Mouse (Mus musculus): ENCODE data around the gene Fkbpl. TPM values are rescaled to one million over a fixed set of nuclear protein-coding genes. Genes with fewer than 3 reads are reported as not detected.
A peak's percentile ranks its signal among the peaks of the same experiment; 100 is the strongest.

Gene Fkbpl
- polyA plus RNA-seq, 1 experiment from 2014 or later: 15.8 TPM

DNA sequence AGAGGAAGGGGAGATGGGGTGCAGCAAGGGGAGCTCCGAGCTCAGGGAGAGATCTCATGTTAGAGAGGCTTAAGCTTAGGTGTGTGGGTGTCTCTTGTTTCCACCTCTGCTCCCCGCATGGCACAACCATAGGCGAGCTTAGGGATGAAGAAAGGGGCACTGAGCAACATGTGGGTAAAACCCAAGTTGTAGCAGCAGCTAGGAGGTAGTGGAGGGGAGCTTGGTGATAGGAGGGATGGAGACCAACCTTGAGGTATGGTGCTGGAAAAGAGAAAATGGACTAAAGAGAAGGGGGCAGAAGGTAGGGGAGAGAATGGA lies 15.3 kb downstream of the Fkbpl start:
- peaks cover 5% of the 10 kb centered on the region for H3K36me3 ChIP-seq
- WGBS: 67% methylated on average over 3 of the region's 3 CpGs
- no peaks in the 10 kb centered on the region for H3K9me3 ChIP-seq (replicated peaks)

DNA sequence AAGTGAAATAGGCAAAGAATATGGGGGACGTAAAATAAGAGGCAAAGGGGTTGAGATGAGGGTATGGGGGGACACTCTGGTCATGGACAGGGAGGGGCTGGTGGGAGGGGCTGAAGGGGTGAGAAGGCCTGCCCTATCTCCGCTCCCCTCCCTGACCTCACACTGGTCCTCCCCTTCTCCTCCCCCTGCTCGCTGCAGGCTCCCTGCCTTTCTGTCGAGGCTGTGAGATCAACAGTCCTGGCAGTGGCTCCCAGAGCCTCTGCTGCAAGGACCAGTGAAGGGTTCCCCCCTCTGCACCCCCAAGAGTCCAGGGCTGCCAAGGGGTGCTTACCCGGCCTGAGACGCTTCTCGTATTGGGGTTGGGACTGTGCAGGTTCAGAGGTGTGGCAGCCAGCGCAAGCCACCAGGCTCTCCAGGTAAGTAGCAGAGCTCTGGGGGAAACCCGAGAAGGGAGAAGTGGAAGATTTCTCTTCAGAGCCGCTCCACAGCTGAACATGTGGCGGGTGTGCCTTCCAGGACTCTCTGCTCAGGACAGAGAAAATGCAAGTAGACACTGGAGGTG lies 15.8 kb downstream of the Fkbpl start:
- no peaks in the 10 kb centered on the region for H3K36me3 ChIP-seq
- no peak overlapping the region for H3K9ac ChIP-seq (replicated peaks)
- 44% methylated on average over 10 of the region's 11 CpGs for WGBS
- no peak; the same call in 1 of the 2 replicates for ATAC-seq (ENCODE audit: low FRiP score)
- peak overlapping the region; percentile 44; the same call in 1 of the 2 replicates for H3K4me2 ChIP-seq
- H3K27me3 ChIP-seq (replicated peaks): peaks cover 37% of the 10 kb centered on the region
- no peak overlapping the region for H3K4me3 ChIP-seq (replicated peaks)
- H3K4me1 ChIP-seq: peaks cover 18% of the 10 kb centered on the region
- H3K9me3 ChIP-seq (replicated peaks): no peaks in the 10 kb centered on the region
- no peak overlapping the region for H3K27ac ChIP-seq (replicated peaks)

More for the DNA sequence above, 15.3 kb downstream of the Fkbpl start:
- Histone ChIP-seq H3K4me3 (replicated peaks) (no peak overlapping the region), H3K9ac (replicated peaks) (no peak overlapping the region), H3K27ac (replicated peaks) (no peak overlapping the region), H3K27me3 (replicated peaks) (peaks cover 37% of the 10 kb centered on the region), H3K4me2 (no peak overlapping the region), H3K4me1 (peaks cover 22% of the 10 kb centered on the region)
- ATAC-seq (ENCODE audit: low FRiP score): no peak

DNA sequence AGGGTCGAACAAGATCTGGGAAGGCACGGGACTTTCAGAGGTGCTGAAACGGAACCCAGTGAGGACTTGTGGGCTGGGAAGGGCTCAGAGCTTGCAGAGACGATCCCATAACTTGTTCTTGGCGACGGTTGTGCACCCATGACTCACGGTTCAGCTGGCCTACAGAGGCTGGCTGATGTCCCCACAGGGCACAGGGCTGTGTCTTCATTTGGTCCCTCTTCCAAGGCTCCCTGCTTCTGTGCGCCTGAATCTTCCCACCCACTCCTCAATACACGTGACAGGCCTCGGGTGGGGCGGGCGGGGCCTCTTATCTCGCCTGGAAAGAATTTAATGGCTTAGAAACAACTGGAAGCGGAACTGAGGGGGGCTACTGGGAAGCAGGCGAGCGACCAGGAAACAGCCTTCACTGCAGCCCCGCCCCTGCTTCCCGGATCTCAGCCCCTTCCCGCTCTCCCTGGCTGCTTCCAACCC lies 16.6 kb downstream of the Fkbpl start:
- peaks cover 37% of the 10 kb centered on the region for H3K27me3 ChIP-seq (replicated peaks)
- peak overlapping the region; percentile 44 for H3K4me2 ChIP-seq
- WGBS: 9% methylated on average over 19 of the region's 19 CpGs
- H3K9me3 ChIP-seq (replicated peaks): no peaks in the 10 kb centered on the region
- no peak overlapping the region for H3K9ac ChIP-seq (replicated peaks)
- no peak overlapping the region for H3K27ac ChIP-seq (replicated peaks)
- H3K4me3 ChIP-seq (replicated peaks): peak overlapping the region; percentile 4; the same call in 1 of the 2 replicates
- H3K36me3 ChIP-seq: no peaks in the 10 kb centered on the region
- H3K4me1 ChIP-seq: peaks cover 11% of the 10 kb centered on the region
- no peak for ATAC-seq (ENCODE audit: low FRiP score)

DNA sequence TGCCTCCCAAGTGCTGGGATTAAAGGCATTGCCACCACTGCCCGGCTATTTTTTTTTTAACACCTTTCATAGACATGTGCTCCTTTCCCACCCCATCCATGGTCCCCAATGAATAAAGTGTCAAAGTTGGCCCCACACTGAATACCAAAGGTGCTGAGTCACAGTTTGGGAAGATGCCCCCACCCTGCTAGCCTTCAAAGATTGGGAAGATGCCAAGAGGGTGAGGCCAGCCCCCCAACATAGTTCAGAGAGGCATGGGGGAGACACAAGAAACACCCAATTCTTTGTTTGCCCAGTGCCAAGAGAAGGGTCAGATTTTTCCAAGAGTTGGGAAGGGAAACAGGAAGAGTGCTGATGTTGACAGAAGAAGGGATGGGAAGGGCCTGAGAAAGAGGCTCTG lies 17.9 kb downstream of the Fkbpl start:
- WGBS: 93% methylated on average over 1 of the region's 1 CpGs
- Histone ChIP-seq H3K4me2 (no peak overlapping the region), H3K27me3 (replicated peaks) (peaks cover 37% of the 10 kb centered on the region), H3K9ac (replicated peaks) (no peak overlapping the region), H3K36me3 (no peaks in the 10 kb centered on the region), H3K9me3 (replicated peaks) (no peaks in the 10 kb centered on the region), H3K4me3 (replicated peaks) (no peak overlapping the region), H3K27ac (replicated peaks) (no peak overlapping the region), H3K4me1 (peaks cover 10% of the 10 kb centered on the region)
- no peak for ATAC-seq (ENCODE audit: low FRiP score)

DNA sequence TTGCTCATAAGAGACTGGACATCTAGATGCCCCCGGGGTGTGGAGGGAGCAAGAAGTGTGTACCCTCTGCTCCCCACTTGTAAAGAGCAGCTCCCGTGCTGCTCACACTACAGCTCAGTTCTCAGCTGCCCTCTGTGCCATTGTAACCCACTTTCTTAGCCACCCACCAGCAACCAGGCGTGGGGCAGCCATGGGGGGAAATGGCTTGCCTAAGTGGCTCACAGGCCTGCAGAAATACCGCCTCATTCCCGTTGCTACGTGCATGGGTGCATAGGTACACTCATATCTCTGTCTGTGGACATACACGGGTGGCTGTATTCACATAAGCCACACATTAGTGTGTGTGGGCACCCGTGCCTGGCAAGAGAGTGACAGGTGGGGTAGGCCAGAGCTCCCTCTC lies 18.4 kb downstream of the Fkbpl start:
- Histone ChIP-seq H3K27me3 (replicated peaks) (peaks cover 37% of the 10 kb centered on the region), H3K4me1 (peaks cover 10% of the 10 kb centered on the region), H3K9me3 (replicated peaks) (no peaks in the 10 kb centered on the region), H3K27ac (replicated peaks) (no peak overlapping the region), H3K4me2 (no peak overlapping the region), H3K36me3 (no peaks in the 10 kb centered on the region), H3K4me3 (replicated peaks) (no peak overlapping the region), H3K9ac (replicated peaks) (no peak overlapping the region)
- 91% methylated on average over 8 of the region's 8 CpGs for WGBS
- no peak for ATAC-seq (ENCODE audit: low FRiP score)

DNA sequence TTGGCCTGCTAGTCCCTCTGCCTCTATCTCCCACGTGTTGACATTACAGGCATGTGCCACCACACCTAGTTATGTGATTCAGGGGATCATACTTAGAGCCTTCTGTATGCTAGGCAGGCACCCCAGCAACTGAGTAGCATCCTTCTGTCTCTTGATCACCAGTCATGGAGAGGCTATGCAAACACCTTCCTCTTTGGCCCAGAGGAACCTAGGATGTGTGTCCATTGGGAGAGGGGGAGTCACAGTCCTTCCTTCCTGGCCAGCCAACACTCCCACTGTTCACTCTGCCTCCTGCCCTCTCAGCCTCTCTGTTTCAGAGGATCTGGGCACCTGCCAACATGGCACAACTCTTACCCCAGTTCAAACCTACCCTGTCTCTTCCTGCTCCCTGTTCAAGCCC lies 19.0 kb downstream of the Fkbpl start:
- Histone ChIP-seq H3K9ac (replicated peaks) (no peak overlapping the region), H3K27ac (replicated peaks) (no peak overlapping the region), H3K4me2 (no peak overlapping the region), H3K4me1 (peaks cover 10% of the 10 kb centered on the region), H3K9me3 (replicated peaks) (no peaks in the 10 kb centered on the region), H3K36me3 (no peaks in the 10 kb centered on the region), H3K27me3 (replicated peaks) (peaks cover 37% of the 10 kb centered on the region), H3K4me3 (replicated peaks) (no peak overlapping the region)
- 38% methylated on average over 1 of the region's 1 CpGs for WGBS
- no peak for ATAC-seq (ENCODE audit: low FRiP score)

DNA sequence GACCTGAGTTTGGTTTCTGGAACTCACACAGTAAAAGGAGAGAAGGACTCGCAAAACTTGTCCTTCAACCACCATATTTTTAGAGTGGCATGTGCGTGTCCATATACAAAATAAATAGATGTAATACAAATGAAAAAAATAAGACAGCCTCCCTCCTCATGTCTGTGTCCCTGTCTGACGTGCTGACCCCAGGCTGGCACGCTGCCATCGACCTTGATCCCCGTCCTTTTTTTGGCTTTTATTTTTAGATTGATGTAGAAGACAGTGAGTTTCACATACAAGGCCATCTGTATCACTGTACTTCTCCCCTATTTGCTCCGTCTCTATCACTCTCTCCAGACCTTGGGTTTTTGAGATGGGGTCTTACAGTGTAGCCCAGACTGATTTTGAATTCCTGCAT lies 19.9 kb downstream of the Fkbpl start:
- H3K4me2 ChIP-seq: no peak overlapping the region
- no peak overlapping the region for H3K4me3 ChIP-seq (replicated peaks)
- WGBS: 74% methylated on average over 7 of the region's 7 CpGs
- H3K9me3 ChIP-seq (replicated peaks): no peaks in the 10 kb centered on the region
- H3K9ac ChIP-seq (replicated peaks): no peak overlapping the region
- H3K27me3 ChIP-seq (replicated peaks): peaks cover 33% of the 10 kb centered on the region
- H3K4me1 ChIP-seq: peaks cover 10% of the 10 kb centered on the region
- no peak overlapping the region for H3K27ac ChIP-seq (replicated peaks)
- H3K36me3 ChIP-seq: no peaks in the 10 kb centered on the region
- no peak for ATAC-seq (ENCODE audit: low FRiP score)

DNA sequence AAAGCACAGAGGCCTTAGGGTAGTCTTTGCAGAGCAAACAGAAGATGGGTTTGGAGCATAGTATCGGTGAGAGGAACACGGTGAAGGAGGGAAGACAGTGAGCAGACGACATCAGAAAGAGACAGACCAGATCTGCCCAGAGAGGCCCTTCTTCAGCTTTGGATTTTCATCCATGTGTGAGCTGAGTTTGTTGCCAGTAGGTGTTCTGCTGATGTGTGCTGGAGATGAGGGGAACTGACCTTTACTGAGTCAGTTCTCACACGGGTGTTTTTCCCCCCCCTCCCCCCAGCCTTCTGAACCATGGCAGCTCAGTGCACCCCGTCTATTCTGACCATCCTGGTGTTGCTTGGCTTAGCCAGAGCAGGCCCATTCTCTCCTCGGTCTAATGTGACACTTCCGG lies 25.7 kb downstream of the Fkbpl start, which contains the start of gene Tnxb:
Tnxb (plus strand) TSS at position 301 of the 400 bp plus-strand sequence.
- no peaks in the 10 kb centered on the region for H3K9me3 ChIP-seq (replicated peaks)
- no peak within 1 kb of the TSS for H3K27ac ChIP-seq (replicated peaks)
- no peak for ATAC-seq (ENCODE audit: low FRiP score)
- no peaks in the 10 kb centered on the region for H3K36me3 ChIP-seq
- WGBS: 65% methylated on average over 7 of the region's 7 CpGs
- peaks cover 19% of the 10 kb centered on the region for H3K4me1 ChIP-seq
- H3K4me2 ChIP-seq: peak within 1 kb of the TSS; percentile 70
- peaks cover 57% of the 10 kb centered on the region for H3K27me3 ChIP-seq (replicated peaks)
- peak within 1 kb of the TSS; percentile 40 for H3K4me3 ChIP-seq (replicated peaks)
- H3K9ac ChIP-seq (replicated peaks): 0 out of 2 replicates have a peak within 1 kb of the TSS, but pooled peaks have one; percentile 38

DNA sequence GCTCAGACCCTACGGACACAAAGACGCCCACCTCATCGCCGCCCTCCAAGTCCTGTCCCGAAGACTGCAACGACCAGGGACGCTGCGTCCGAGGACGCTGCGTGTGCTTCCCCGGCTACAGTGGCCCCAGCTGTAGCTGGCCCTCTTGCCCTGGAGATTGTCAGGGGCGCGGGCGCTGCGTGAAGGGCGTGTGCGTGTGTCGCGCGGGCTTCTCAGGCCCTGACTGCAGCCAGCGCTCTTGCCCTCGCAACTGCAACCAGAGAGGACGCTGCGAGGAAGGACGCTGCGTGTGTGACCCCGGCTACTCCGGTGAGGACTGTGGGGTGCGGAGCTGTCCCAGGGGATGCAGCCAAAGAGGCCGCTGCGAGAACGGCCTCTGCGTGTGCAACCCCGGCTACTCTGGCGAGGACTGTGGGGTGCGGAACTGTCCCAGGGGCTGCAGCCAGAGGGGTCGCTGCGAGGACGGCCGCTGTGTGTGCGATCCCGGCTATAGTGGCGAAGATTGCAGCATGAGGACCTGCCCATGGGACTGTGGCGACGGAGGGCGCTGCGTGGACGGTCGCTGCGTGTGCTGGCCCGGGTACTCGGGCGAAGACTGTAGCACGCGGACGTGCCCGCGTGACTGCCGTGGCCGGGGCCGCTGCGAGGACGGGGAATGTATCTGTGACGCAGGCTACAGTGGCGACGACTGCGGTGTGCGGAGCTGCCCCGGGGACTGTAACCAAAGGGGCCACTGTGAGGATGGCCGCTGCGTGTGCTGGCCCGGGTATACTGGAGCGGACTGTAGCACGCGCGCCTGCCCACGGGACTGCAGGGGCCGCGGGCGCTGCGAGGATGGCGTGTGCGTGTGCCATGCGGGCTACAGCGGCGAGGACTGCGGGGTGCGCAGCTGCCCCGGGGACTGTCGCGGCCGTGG lies 26.8 kb downstream of the Fkbpl start:
- H3K4me3 ChIP-seq (replicated peaks): peak overlapping the region; percentile 40
- H3K9me3 ChIP-seq (replicated peaks): no peaks in the 10 kb centered on the region
- H3K4me1 ChIP-seq: peaks cover 19% of the 10 kb centered on the region
- H3K4me2 ChIP-seq: peak overlapping the region; percentile 70
- no peaks in the 10 kb centered on the region for H3K36me3 ChIP-seq
- 10% methylated on average over 90 of the region's 93 CpGs for WGBS
- H3K9ac ChIP-seq (replicated peaks): peak overlapping the region; percentile 38
- no peak overlapping the region for H3K27ac ChIP-seq (replicated peaks)
- ATAC-seq (ENCODE audit: low FRiP score): peak; percentile 68
- peaks cover 68% of the 10 kb centered on the region for H3K27me3 ChIP-seq (replicated peaks)

DNA sequence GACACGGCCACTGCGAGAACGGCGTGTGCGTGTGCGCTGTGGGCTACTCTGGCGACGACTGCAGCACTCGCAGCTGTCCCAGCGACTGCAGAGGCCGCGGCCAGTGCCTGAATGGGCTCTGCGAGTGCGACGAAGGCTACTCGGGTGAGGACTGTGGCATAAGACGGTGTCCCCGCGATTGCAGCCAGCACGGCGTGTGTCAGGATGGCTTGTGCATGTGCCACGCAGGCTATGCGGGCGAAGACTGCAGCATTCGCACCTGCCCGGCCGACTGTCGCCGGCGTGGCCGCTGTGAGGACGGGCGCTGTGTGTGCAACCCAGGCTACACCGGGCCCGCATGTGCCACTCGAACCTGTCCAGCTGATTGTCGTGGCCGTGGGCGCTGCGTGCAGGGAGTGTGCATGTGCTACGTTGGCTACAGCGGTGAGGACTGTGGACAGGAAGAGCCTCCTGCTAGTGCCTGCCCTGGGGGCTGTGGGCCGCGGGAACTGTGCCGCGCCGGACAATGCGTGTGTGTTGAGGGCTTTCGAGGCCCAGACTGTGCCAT lies 27.8 kb downstream of the Fkbpl start:
- Histone ChIP-seq H3K4me2 (peak overlapping the region; percentile 70), H3K27me3 (replicated peaks) (peaks cover 73% of the 10 kb centered on the region), H3K4me1 (peaks cover 19% of the 10 kb centered on the region), H3K27ac (replicated peaks) (no peak overlapping the region), H3K9me3 (replicated peaks) (no peaks in the 10 kb centered on the region), H3K4me3 (replicated peaks) (peak overlapping the region; percentile 40), H3K36me3 (no peaks in the 10 kb centered on the region), H3K9ac (replicated peaks) (no peak overlapping the region; the same call in 1 of the 2 replicates)
- WGBS: 38% methylated on average over 49 of the region's 49 CpGs
- ATAC-seq (ENCODE audit: low FRiP score): peak; percentile 43; the same call in 1 of the 2 replicates

DNA sequence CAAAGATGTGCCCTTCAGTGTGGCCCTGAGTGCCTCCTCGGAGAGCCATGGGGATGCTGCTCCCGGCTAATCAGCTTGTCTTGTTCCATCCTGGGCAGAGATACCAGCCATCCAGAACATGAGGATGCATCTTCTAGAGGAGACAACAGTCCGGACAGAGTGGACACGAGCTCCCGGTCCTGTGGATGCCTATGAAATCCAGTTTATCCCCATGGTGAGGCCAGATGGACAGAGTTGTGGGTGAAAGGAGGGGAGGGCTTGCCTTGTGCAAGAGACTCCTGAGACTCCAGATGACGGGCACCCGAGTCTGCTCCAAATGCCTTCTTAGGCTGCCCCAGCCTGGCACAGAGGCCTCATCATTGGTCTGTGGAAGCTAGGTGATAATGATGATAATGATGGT lies 28.6 kb downstream of the Fkbpl start:
- no peak overlapping the region for H3K4me3 ChIP-seq (replicated peaks)
- H3K4me1 ChIP-seq: peaks cover 19% of the 10 kb centered on the region
- no peaks in the 10 kb centered on the region for H3K36me3 ChIP-seq
- WGBS: 87% methylated on average over 7 of the region's 7 CpGs
- no peak overlapping the region for H3K4me2 ChIP-seq
- H3K9me3 ChIP-seq (replicated peaks): no peaks in the 10 kb centered on the region
- H3K27ac ChIP-seq (replicated peaks): no peak overlapping the region
- H3K9ac ChIP-seq (replicated peaks): no peak overlapping the region
- ATAC-seq (ENCODE audit: low FRiP score): no peak
- peaks cover 73% of the 10 kb centered on the region for H3K27me3 ChIP-seq (replicated peaks)
